Mouse (Mus musculus) C2C12 (cell line): Measurements from ENCODE around the gene Afp.

ENCODE experiments used
- CEBPB ChIP-seq: IDR thresholded peaks from one replicate; pipeline ENCODE4 v1.6.1; 2011; ENCODE audit warnings: low read depth, mild to moderate bottlenecking, control low read depth, moderate library complexity
- CTCF ChIP-seq: IDR thresholded peaks from one replicate; pipeline ENCODE4 v1.5.1; 2011; ENCODE audit not compliant: control insufficient read depth, insufficient read depth, insufficient read length
- MAX ChIP-seq: IDR thresholded peaks from one replicate; pipeline ENCODE4 v1.6.1; 2011; ENCODE audit warnings: mild to moderate bottlenecking, control low read depth
- MYOD1 ChIP-seq: IDR thresholded peaks from one replicate; pipeline ENCODE4 v1.6.1; 2011; ENCODE audit warnings: low read depth; ENCODE audit not compliant: control insufficient read depth, insufficient read length
- MYOG ChIP-seq: IDR thresholded peaks from one replicate; pipeline ENCODE4 v1.6.1; 2011; ENCODE audit not compliant: control insufficient read depth, insufficient read length; ENCODE audit errors: extremely low read depth
- USF1 ChIP-seq: IDR thresholded peaks from one replicate; pipeline ENCODE4 v1.6.1; 2011; ENCODE audit warnings: low read depth, mild to moderate bottlenecking, control low read depth, moderate library complexity

- TF ChIP-seq CTCF: no peak
- no peak for TF ChIP-seq MAX
- TF ChIP-seq MYOD1: no peak
- no peak for TF ChIP-seq MYOG
- no peak for TF ChIP-seq CEBPB
- no peak for TF ChIP-seq USF1
Observed at GRCm38 (mm10) chr5:90449961-90450360, 40.6 kb upstream of the Afp start.
